Mouse (Mus musculus) CD4-positive, CD25-positive, alpha-beta regulatory T cell, adult 4 months (primary cell): ENCODE results near the gene Myh11. TPM values are rescaled to one million over a fixed set of nuclear protein-coding genes. Genes with fewer than 3 reads are reported as not detected.
A peak's percentile ranks its signal among the peaks of the same experiment; 100 is the strongest.
"Not testable (repeated sequence)": the region's sequence is repeated elsewhere in the genome, so short reads cannot be mapped to it uniquely, and the experiment has no call there.

Source experiments
- ATAC-seq: one replicate; pipeline ENCODE4 v1.8.0; 2017
- polyA plus RNA-seq, 2 experiments: library from polyadenylated mRNA; unstranded; fragments of 100-300 nt; shearing (Covaris generic); gene quantifications; one replicate each; pipeline ENCODE4 v1.2.1; 2017

Myh11 gene
- polyA plus RNA-seq, 2 experiments from 2014 or later = not detected

DNA sequence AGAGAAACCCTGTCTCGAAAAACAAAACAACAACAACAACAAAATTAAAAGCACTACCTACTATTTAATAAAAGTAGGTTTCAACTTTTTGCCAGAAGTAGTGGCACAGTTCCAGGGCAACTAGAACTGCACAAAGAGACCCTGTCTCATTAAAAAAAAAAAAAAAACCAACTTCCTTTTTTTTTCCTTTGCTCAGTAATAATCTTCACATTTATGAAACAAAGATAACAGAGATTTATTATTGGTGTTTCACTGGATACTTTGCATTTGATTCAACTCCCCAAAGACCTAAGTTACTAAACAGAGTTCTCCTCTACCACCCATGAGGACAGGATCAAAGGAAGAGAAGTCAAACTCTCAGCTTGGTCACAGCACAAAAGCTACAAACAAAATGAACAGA is 130.2 kb downstream of the Myh11 start:
- no peak for ATAC-seq

DNA sequence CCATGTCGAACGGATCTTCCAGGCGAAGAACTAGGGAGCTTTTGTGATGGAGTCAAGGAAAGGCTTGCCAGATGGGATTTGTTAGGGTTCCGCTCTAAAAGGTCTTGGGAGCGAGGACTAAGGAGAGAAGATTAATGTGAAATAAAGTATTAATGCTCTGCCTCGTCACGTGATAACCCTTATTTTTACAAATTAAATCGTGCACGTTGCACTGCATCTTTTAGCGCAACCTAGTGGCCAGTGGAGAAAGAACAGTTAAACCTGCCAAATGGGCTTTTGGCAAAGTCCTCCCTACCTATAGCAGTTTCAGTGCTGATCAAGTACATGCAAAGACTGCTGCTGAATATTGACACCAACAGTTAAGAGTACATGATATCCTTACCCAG is 131.4 kb downstream of the Myh11 start:
- ATAC-seq = peak; percentile 40

DNA sequence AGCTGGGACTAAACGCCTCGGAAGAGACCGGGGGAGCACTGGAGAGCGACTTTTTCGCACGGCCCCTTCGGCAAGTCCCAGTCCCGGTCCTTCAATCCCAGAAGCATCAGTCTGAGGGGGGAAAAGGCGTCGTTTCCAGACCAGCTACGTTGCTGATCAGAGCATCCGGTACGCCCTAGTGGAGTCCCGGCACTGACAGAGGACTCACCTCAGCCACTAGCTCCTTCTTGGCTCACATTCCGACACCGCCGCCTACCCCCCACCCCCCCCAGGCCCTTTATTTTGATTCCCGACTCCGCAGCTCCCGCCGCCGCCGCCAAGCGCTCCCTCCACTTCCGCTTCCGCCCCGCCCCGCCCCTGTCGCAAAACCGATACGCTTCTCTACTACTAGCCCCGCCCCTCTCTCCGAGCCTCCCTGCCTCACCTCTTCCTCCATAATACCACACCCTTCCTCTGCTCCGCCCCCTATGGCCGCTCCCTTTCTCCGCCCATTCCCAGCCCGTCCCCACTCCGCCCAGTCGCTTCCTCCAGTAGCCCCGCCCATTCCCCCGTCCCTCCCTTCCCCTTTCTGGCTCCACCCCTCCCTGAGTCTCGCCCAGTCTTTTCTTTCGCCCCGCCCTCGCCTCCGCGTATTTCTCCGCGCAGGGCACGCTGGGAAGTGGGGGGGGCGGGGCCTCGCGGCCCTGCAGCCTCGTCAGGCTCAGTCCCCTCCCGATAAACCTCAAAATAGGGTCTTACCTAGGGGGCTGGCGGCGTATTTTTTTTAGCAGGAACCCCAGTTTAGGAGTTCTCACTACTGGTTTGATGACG is 132.0 kb downstream of the Myh11 start:
- peak; percentile 77 for ATAC-seq

DNA sequence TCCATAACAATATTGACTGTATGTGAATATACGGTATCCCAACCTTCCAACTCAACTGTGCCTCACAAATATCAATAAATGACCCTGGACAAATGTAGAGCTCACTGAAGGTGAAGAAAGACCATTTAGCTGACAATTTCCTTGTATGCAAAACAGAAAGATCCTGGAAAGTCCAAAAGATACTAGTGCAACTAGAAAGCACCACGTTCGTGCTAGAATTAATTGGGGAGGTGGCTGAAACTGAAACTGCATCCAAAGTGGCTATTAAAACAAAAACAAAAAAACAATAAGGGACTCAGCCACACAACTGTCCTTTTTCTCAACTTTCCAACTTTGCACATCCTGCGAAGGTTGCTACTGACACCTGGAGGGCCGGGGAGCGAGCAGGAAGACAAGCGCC is 132.6 kb downstream of the Myh11 start:
- no peak for ATAC-seq

DNA sequence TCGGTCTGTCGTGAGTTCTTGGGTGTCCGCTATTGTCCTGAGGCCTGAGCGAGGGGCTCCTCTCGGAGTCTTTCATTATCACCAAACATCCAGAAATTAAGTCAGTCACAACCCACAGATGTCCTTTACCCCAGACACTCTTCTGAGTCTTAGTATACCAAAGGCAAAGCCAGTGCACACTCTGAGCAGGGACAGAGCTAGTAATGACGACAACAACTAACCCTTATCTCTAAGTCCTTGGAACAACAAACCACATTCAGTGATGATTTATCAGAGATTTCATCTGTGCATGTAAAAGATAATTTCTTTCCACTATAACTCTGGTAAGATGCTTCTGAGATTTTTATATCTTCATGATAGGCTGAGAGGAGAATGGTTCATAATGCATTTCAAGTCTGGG is 134.9 kb downstream of the Myh11 start:
- no peak for ATAC-seq

DNA sequence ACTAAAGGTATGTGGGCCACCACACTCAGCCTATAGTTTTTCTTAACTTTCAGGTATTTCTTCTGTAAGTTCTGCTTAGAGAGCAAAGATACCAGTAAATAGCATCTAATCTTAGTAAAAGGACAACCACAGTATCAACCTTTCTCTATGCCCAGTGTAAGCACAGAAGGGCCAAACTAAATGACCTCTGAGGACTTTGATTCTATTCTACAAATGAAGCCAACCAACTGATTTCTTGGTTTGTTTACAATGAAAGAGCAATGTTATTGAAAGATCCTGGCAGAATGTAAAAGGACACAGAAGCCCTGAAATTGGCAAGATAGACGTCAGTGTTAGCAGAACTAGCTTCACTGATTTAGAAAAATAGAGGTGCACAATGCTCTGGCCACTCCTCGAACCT is 135.5 kb downstream of the Myh11 start:
- ATAC-seq = not testable (repeated sequence)

DNA sequence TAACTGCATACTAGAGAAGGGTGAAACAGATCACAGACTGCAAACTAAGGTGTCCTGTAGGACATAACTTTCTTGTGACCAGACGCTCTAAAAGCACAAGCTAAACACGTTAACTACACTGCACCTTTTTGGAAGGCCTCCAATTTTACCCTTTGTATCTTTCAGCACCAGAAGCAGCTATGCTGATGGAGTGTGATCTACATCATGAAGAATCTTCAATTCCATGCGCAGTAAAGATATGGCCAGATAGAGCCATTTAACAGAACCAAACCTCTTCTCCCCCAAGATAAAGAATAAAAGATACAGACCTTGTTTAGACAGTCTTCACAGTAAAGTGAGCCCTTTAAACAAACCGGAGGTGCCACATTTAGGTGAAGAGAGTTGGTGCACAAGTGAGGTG is 139.5 kb downstream of the Myh11 start:
- ATAC-seq = no peak

DNA sequence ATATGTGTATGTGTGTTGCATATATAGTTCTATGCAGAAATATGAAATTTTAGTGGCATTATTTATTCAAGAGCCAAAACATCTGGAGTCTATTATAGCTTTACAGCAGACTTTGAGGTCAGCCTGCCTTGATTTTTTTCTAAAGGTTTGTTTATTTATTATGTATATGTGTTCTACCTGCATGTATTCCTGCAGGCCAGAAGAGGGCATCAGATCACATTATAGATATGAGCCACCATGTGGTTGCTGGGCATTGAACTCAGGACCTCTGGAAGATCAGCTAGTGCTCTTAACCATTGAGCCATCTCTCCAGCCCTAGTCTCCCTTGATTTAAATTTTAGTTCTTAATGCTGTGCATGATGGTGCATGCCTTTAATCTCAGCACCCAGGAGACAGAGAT is 143.5 kb downstream of the Myh11 start:
- ATAC-seq = no peak

Other genes starting within 250 kb of the Myh11 start
- gene Nde1, start 128.1 kb downstream of the Myh11 start, polyA plus RNA-seq = 100 to 1,000 TPM in 1 of 2 experiments, 10 to 100 TPM in 1; 83.0 to 129 TPM
- 10 to 100 TPM; 24.5 to 30.0 TPM for gene Marf1, start 128.0 kb downstream of the Myh11 start, polyA plus RNA-seq
- 100 to 1,000 TPM; 103 to 131 TPM for gene Fopnl, start 26.0 kb upstream of the Myh11 start, polyA plus RNA-seq
- 10 to 100 TPM; 20.8 to 40.1 TPM for gene Abcc1, start 70.2 kb upstream of the Myh11 start, polyA plus RNA-seq